ENCODE assay signal across 9 mouse cellular contexts in genomic region chr4:149066672-149067551, GRCm38 (mm10). TPM values are rescaled to one million over a fixed set of nuclear protein-coding genes. Genes with fewer than 3 reads are reported as not detected.
DNase-seq lines count a peak whose midpoint lies in the region; ATAC-seq lines count a peak whose summit lies in the region.
"Had no signal": no experiment of that assay in that cellular context is flagged by ENCODE, and none has a peak within 500 bp of the region (broad histone marks: within the 10 kb centered on the region; RNA-seq: fewer than 3 reads in every experiment).

No protein-coding gene starts in this region.

- H3K27ac ChIP-seq in limb, embryonic 11.5 days (replicated peaks; ENCODE audit: low read depth, low read length), result no peak overlapping the region
- no peak overlapping the region; the same call in 1 of the 2 replicates for H3K27ac ChIP-seq in limb, embryonic 10.5 days
- H3K27ac ChIP-seq: embryonic facial prominence, embryonic 12.5 days; limb, embryonic 15.5 days had no signal

- H3K9ac ChIP-seq in limb, embryonic 11.5 days (ENCODE audit: low read length), result 0 out of 2 replicates have a peak overlapping the region, but pooled peaks have one; percentile 7
- H3K9ac ChIP-seq: embryonic facial prominence, embryonic 12.5 days; limb, embryonic 15.5 days had no signal

- 81% methylated on average over 22 of the region's 22 CpGs for WGBS in limb, embryonic 11.5 days
- WGBS in limb, embryonic 10.5 days, result 84% methylated on average over 22 of the region's 22 CpGs

- no peak for DNase-seq in limb, embryonic 11.5 days (ENCODE audit: low spot score)
- no peak for DNase-seq in limb, embryonic 10.5 days (ENCODE audit: low spot score)
- peak; percentile 25 for DNase-seq in cerebellum, adult 11 months
- peak; percentile 31 for DNase-seq in induced T-regulatory cell, adult 2 months (ENCODE audit: low read depth)
- peak; percentile 21 for DNase-seq in telencephalon, adult 2 months (ENCODE audit: low read depth, low spot score)
- DNase-seq in heart, postnatal 10 days, result no peak
- no peak for DNase-seq in frontal cortex, postnatal 25 days (ENCODE audit: low spot score in 2 of 2)

- H3K4me3 ChIP-seq in limb, embryonic 11.5 days (ENCODE audit: low read depth, low read length), result no peak overlapping the region
- H3K4me3 ChIP-seq in limb, embryonic 10.5 days, result no peak overlapping the region
- H3K4me3 ChIP-seq: embryonic facial prominence, embryonic 12.5 days; limb, embryonic 15.5 days had no signal

- no peak overlapping the region for H3K4me2 ChIP-seq in limb, embryonic 11.5 days (ENCODE audit: low read depth, severe bottlenecking)
- H3K4me2 ChIP-seq: embryonic facial prominence, embryonic 12.5 days; limb, embryonic 15.5 days had no signal

- no peaks in the 10 kb centered on the region for H3K9me3 ChIP-seq in limb, embryonic 11.5 days (ENCODE audit: control insufficient read depth, low read length)
- H3K9me3 ChIP-seq in limb, embryonic 10.5 days (replicated peaks), result no peaks in the 10 kb centered on the region
- H3K9me3 ChIP-seq: embryonic facial prominence, embryonic 12.5 days; limb, embryonic 15.5 days had no signal

- no peaks in the 10 kb centered on the region for H3K27me3 ChIP-seq in limb, embryonic 11.5 days (ENCODE audit: control insufficient read depth, insufficient read depth, low read length)
- no peaks in the 10 kb centered on the region for H3K27me3 ChIP-seq in limb, embryonic 10.5 days (ENCODE audit: low read depth, poor library complexity, severe bottlenecking)
- H3K27me3 ChIP-seq: embryonic facial prominence, embryonic 12.5 days; limb, embryonic 15.5 days had no signal

- intact Hi-C loops in heart, postnatal 10 days (cut with DNase I), result no loop called here

- no peaks in the 10 kb centered on the region; the same call in 1 of the 2 replicates for H3K36me3 ChIP-seq in limb, embryonic 11.5 days (ENCODE audit: control insufficient read depth, insufficient read depth, low read length)
- peaks cover 37% of the 10 kb centered on the region for H3K36me3 ChIP-seq in limb, embryonic 10.5 days

- ATAC-seq in limb, embryonic 11.5 days (ENCODE audit: insufficient number of reproducible peaks, low FRiP score, low TSS enrichment, low read depth), result no peak

- H3K4me1 ChIP-seq in limb, embryonic 11.5 days (ENCODE audit: control insufficient read depth, insufficient read depth, low read length), result peaks cover 5% of the 10 kb centered on the region; the same call in 1 of the 2 replicates
- peaks cover 39% of the 10 kb centered on the region for H3K4me1 ChIP-seq in limb, embryonic 10.5 days

RNA-seq across cellular contexts. Expression of gene Pex14, which starts 32.8 kb away (rescaled TPM):
- polyA plus RNA-seq in limb, embryonic 11.5 days (2014; fragmentation: Nextera tagmentation; extraction: Ambion mirVana), result 41.1 and 41.6 TPM in 2 replicates
- polyA plus RNA-seq in limb, embryonic 10.5 days (2016; fragmentation: Nextera tagmentation; extraction: Ambion mirVana), result 65.0 and 66.1 TPM in 2 replicates
- total RNA-seq in heart, postnatal 10 days (2021), result 10 to 100 TPM; 26.5 to 27.2 TPM

RNA-seq across cellular contexts. Expression of gene Dffa, which starts 37.0 kb away (rescaled TPM):
- polyA plus RNA-seq in limb, embryonic 11.5 days (2014; fragmentation: Nextera tagmentation; extraction: Ambion mirVana), result 25.7 and 28.6 TPM in 2 replicates
- 30.6 and 33.8 TPM in 2 replicates for polyA plus RNA-seq in limb, embryonic 10.5 days (2016; fragmentation: Nextera tagmentation; extraction: Ambion mirVana)
- total RNA-seq in heart, postnatal 10 days (2021), result 10 to 100 TPM; 33.5 to 38.7 TPM

RNA-seq across cellular contexts. Expression of gene Cort, which starts 59.7 kb away (rescaled TPM):
- 0.70 TPM in 1 of 2 replicates, not detected in the other for polyA plus RNA-seq in limb, embryonic 11.5 days (2014; fragmentation: Nextera tagmentation; extraction: Ambion mirVana)
- 0.23 and 0.24 TPM in 2 replicates for polyA plus RNA-seq in limb, embryonic 10.5 days (2016; fragmentation: Nextera tagmentation; extraction: Ambion mirVana)
- under 1 TPM; 0.42 to 0.55 TPM for total RNA-seq in heart, postnatal 10 days (2021)
- polyA plus RNA-seq: embryonic facial prominence, embryonic 12.5 days; limb, embryonic 15.5 days had no signal

Comparison
In these comparisons a context has a peak if more than half of its experiments do, and no peak if none do; other contexts are left out.
1. DNase-seq: peak in cerebellum, adult 11 months (single experiment), induced T-regulatory cell, adult 2 months (single experiment) and telencephalon, adult 2 months (single experiment); none in limb, embryonic 11.5 days (single experiment), limb, embryonic 10.5 days (single experiment), heart, postnatal 10 days (0 of 2) and frontal cortex, postnatal 25 days (0 of 2).